Mouse (Mus musculus) ES-Bruce4 (cell line): ENCODE measurements around the gene Dnajb8.

Source experiments
- CTCF ChIP-seq: IDR thresholded peaks from one replicate; pipeline ENCODE4 v1.8.1; 2011; ENCODE audit warnings: low read depth, low read length
- POLR2A ChIP-seq: IDR thresholded peaks from one replicate; pipeline ENCODE4 v1.8.1; 2011; ENCODE audit warnings: low read length; ENCODE audit not compliant: insufficient read depth

DNA sequence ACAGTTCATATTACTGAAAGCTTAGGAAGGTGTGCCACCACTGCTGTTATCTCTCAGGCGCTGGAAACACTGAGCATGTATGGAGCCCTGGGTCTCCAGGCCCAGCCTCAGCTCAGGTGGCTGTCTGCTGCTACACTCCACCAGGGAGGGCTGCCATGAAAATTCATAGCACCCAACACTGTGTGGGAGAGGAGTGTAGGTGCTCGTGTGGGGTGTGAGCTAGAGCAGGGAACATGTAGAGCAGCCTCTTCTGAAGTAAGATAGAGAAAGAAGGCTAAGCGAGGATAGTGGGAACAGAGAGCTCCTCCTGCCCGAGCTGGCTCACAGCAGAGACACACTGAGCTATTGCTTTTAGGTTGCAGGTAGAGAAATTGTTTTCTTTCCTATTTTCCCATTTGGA, 54.2 kb downstream of the Dnajb8 start:
- no peak for TF ChIP-seq CTCF
- no peak for TF ChIP-seq POLR2A
